Mouse (Mus musculus): ENCODE measurements around the gene Dbi. TPM values are rescaled to one million over a fixed set of nuclear protein-coding genes. Genes with fewer than 3 reads are reported as not detected.
A peak's percentile ranks its signal among the peaks of the same experiment; 100 is the strongest.

Dbi gene
- polyA plus RNA-seq (2012; fragmentation: generic; extraction: Trizol): 418 TPM
- long read RNA-seq, experiment 1, transcript Dbi-201 (4 exons, 569 nt): major isoform, 386 of 396 reads
- long read RNA-seq, experiment 1, transcript Dbi-202 (3 exons, 504 nt): minor isoform, 8 of 396 reads
- long read RNA-seq, experiment 1, partial matches to known transcripts: 1 of 396 reads
- long read RNA-seq, experiment 1, other reads (novel, unspliced or antisense): 1 of 396 reads
- long read RNA-seq, experiment 2, transcript Dbi-201 (4 exons, 569 nt): major isoform, 24 of 25 reads
- long read RNA-seq, experiment 2, partial matches to known transcripts: 0 of 25 reads
- long read RNA-seq, experiment 2, other reads (novel, unspliced or antisense): 0 of 25 reads

DNA sequence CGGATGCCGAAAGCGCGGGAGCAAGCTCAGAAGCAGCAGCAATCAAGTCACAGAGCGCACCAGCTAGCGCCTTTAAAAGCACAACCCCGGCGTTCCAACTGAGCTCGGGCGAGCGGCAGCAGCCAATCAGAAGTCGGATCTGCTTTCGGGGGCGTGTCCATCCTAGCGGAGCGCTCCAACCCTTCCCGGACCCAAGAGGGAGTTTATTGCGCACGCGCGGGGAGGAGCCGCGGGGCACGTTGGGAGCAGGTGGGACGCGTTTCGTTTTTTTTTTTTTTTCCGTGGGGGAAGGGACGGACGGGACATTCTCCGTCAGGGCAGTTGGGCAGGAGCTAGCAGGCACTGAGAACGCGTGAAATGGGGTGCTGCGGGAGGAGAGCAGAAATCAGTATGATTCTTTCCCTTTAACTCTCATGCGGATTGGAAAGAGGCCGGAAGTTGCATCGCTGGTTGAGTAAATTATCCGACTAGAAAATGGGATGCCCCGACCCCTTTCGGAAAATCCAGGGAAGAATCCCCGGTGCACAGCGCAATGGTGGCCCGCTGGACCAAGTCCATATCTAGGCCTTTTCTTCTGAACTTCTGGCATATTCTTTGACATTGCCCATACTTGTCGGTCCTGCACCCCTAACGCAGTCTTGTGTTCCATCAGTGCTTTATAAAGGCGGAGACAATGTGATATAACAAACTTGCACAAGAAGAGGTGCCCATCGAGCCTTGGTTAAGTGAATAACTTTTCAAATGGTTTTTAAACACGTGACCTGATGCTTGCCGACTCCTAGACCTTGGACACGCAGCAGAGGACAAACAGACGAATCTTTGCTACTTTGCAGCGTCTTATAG lies at the start of gene Dbi, which contains the start of gene 3110009E18Rik:
Dbi (minus strand) TSS at position 110 of the 843 bp plus-strand sequence.
3110009E18Rik (plus strand) TSS at position 219 of the 843 bp plus-strand sequence.
- H3K79me2 ChIP-seq (ENCODE audit: control insufficient read depth, insufficient read depth): peaks cover 44% of the 10 kb centered on the region
- H3K79me3 ChIP-seq (ENCODE audit: low read depth): peaks cover 13% of the 10 kb centered on the region
- peak within 1 kb of the TSS; percentile 90 for H3ac ChIP-seq (ENCODE audit: control insufficient read depth, insufficient read length, low read depth)

DNA sequence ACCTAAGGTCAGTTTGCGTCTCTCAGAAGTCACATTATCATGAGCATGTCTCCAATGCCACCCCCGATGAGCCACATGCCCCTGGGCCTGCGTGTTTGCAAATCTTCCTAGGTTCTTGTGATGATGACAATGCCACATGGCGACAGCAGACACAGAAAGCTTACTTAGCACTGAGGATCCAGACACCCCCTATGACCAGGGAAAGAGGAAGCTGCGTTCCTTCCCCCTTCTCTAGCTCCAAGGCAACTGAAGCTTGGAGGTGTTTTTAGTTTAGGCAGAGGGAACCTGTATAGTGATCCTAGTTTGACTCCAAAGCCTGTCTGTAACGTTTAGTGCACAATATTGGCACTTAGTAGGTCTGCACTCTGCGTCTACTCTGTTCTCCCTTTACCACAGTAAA lies 49.4 kb upstream of the Dbi start:
- H3K36me3 ChIP-seq (ENCODE audit: control insufficient read depth, insufficient read depth): no peaks in the 10 kb centered on the region
- no peak overlapping the region for H3K4me3 ChIP-seq (ENCODE audit: insufficient read depth, poor library complexity, severe bottlenecking)
- TF ChIP-seq MAX (IDR thresholded peaks at IDR 0.05) (no peak), CEBPB (IDR thresholded peaks at IDR 0.05; ENCODE audit: low read depth) (no peak)

More for the DNA sequence above, at the start of gene Dbi, which contains the start of gene 3110009E18Rik:
- Histone ChIP-seq H3K4me3 (ENCODE audit: insufficient read depth, poor library complexity, severe bottlenecking) (peak within 1 kb of the TSS; percentile 57), H3K27me3 (ENCODE audit: control insufficient read depth, insufficient read depth, insufficient read length) (no peaks in the 10 kb centered on the region), H3K36me3 (ENCODE audit: control insufficient read depth, insufficient read depth) (peaks cover 13% of the 10 kb centered on the region)
- TF ChIP-seq MAX (IDR thresholded peaks at IDR 0.05) (peak; percentile 36), MYOD1 (IDR thresholded peaks at IDR 0.05; ENCODE audit: control insufficient read depth, insufficient read length, low read depth) (peak; percentile 31), USF1 (IDR thresholded peaks at IDR 0.05; ENCODE audit: low read depth) (peak; percentile 71), CEBPB (IDR thresholded peaks at IDR 0.05; ENCODE audit: low read depth) (no peak)

DNA sequence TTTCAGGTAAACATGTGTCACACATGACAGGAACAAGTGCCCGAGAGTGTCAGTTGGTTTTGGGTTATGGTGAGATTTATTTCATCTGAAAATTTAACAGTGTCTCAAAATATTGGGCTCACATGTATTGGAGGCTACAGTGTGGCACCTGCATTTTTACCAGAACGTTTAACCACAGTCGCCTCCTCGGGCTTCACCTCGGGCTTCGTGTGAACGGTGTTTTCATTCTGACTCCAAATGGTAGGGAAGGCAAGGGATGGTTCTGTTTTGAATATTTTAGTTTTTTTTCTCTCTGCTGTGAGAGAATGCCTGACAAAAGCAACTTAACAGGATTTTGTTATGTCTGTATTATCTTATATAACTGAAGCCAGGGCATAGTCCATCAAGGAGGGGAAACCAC lies 47.8 kb upstream of the Dbi start:
- Histone ChIP-seq H3K36me3 (ENCODE audit: control insufficient read depth, insufficient read depth) (no peaks in the 10 kb centered on the region), H3K4me3 (ENCODE audit: insufficient read depth, poor library complexity, severe bottlenecking) (no peak overlapping the region), H3K79me3 (ENCODE audit: low read depth) (no peaks in the 10 kb centered on the region), H3K27me3 (ENCODE audit: control insufficient read depth, insufficient read depth, insufficient read length) (no peaks in the 10 kb centered on the region), H3K79me2 (ENCODE audit: control insufficient read depth, insufficient read depth) (no peaks in the 10 kb centered on the region), H3ac (ENCODE audit: control insufficient read depth, insufficient read length, low read depth) (no peak overlapping the region)
- no peak for TF ChIP-seq MYOG (IDR thresholded peaks at IDR 0.05; ENCODE audit: control insufficient read depth, extremely low read depth, insufficient read length)
- no peak for TF ChIP-seq USF1 (IDR thresholded peaks at IDR 0.05; ENCODE audit: low read depth)
- TF ChIP-seq FOSL1 (IDR thresholded peaks at IDR 0.05; ENCODE audit: insufficient read depth, low read length, poor library complexity, severe bottlenecking): no peak
- no peak for TF ChIP-seq CEBPB (IDR thresholded peaks at IDR 0.05; ENCODE audit: low read depth)
- TF ChIP-seq MYOD1 (IDR thresholded peaks at IDR 0.05; ENCODE audit: control insufficient read depth, insufficient read length, low read depth): no peak
- TF ChIP-seq CTCF (IDR thresholded peaks at IDR 0.05; ENCODE audit: control insufficient read depth, insufficient read depth, insufficient read length): no peak

More for the DNA sequence above, 49.4 kb upstream of the Dbi start:
- Histone ChIP-seq H3K79me2 (ENCODE audit: control insufficient read depth, insufficient read depth) (no peaks in the 10 kb centered on the region), H3K27me3 (ENCODE audit: control insufficient read depth, insufficient read depth, insufficient read length) (no peaks in the 10 kb centered on the region), H3K79me3 (ENCODE audit: low read depth) (no peaks in the 10 kb centered on the region), H3ac (ENCODE audit: control insufficient read depth, insufficient read length, low read depth) (no peak overlapping the region)

DNA sequence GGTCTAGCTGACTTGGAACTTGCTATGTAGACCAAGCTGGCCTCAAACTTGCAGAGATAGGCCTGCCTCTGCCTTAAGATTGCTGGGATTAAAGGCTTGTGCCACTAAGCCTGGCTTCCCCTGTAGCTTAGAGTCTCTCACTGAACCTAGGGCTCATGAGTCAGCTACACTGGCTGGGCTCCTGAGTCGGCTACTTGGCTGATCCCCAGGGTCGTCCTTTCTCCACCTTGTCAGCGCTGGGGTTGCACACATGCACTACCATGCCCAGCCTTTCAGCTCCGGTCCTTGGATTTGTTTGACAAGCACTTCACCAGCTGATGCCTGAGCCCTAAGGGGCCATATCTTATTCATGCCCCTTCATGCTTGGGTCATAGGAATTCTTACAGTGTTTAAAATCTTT lies 47.1 kb upstream of the Dbi start:
- Histone ChIP-seq H3ac (ENCODE audit: control insufficient read depth, insufficient read length, low read depth) (no peak overlapping the region), H3K79me3 (ENCODE audit: low read depth) (no peaks in the 10 kb centered on the region), H3K4me3 (ENCODE audit: insufficient read depth, poor library complexity, severe bottlenecking) (no peak overlapping the region), H3K79me2 (ENCODE audit: control insufficient read depth, insufficient read depth) (no peaks in the 10 kb centered on the region), H3K27me3 (ENCODE audit: control insufficient read depth, insufficient read depth, insufficient read length) (no peaks in the 10 kb centered on the region), H3K36me3 (ENCODE audit: control insufficient read depth, insufficient read depth) (no peaks in the 10 kb centered on the region)
- no peak for TF ChIP-seq USF1 (IDR thresholded peaks at IDR 0.05; ENCODE audit: low read depth)
- no peak for TF ChIP-seq CEBPB (IDR thresholded peaks at IDR 0.05; ENCODE audit: low read depth)
- no peak for TF ChIP-seq CTCF (IDR thresholded peaks at IDR 0.05; ENCODE audit: control insufficient read depth, insufficient read depth, insufficient read length)
- no peak for TF ChIP-seq FOSL1 (IDR thresholded peaks at IDR 0.05; ENCODE audit: insufficient read depth, low read length, poor library complexity, severe bottlenecking)
- TF ChIP-seq MYOG (IDR thresholded peaks at IDR 0.05; ENCODE audit: control insufficient read depth, extremely low read depth, insufficient read length): no peak
- TF ChIP-seq MAX (IDR thresholded peaks at IDR 0.05): no peak
- TF ChIP-seq MYOD1 (IDR thresholded peaks at IDR 0.05; ENCODE audit: control insufficient read depth, insufficient read length, low read depth): no peak

GRCm38 (mm10) chr1:120162616-120163015 lies 41.7 kb upstream of the Dbi start:
- H3K27me3 ChIP-seq (ENCODE audit: control insufficient read depth, insufficient read depth, insufficient read length): no peaks in the 10 kb centered on the region
- no peak overlapping the region for H3K4me3 ChIP-seq (ENCODE audit: insufficient read depth, poor library complexity, severe bottlenecking)
- H3ac ChIP-seq (ENCODE audit: control insufficient read depth, insufficient read length, low read depth): no peak overlapping the region
- no peaks in the 10 kb centered on the region for H3K36me3 ChIP-seq (ENCODE audit: control insufficient read depth, insufficient read depth)
- no peaks in the 10 kb centered on the region for H3K79me2 ChIP-seq (ENCODE audit: control insufficient read depth, insufficient read depth)
- TF ChIP-seq CTCF (IDR thresholded peaks at IDR 0.05; ENCODE audit: control insufficient read depth, insufficient read depth, insufficient read length) (no peak), MAX (IDR thresholded peaks at IDR 0.05) (no peak), FOSL1 (IDR thresholded peaks at IDR 0.05; ENCODE audit: insufficient read depth, low read length, poor library complexity, severe bottlenecking) (no peak), MYOG (IDR thresholded peaks at IDR 0.05; ENCODE audit: control insufficient read depth, extremely low read depth, insufficient read length) (no peak), CEBPB (IDR thresholded peaks at IDR 0.05; ENCODE audit: low read depth) (no peak), USF1 (IDR thresholded peaks at IDR 0.05; ENCODE audit: low read depth) (no peak), MYOD1 (IDR thresholded peaks at IDR 0.05; ENCODE audit: control insufficient read depth, insufficient read length, low read depth) (no peak)
- no peaks in the 10 kb centered on the region for H3K79me3 ChIP-seq (ENCODE audit: low read depth)

All from C2C12 (cell line).